Mouse (Mus musculus): ENCODE results near the gene Fbf1.

The Fbf1 gene

GRCm38 (mm10) chr11:116178411-116179121, 10.6 kb upstream of the Fbf1 start:
- no peak for DNase-seq

- no peak for DNase-seq
Measured at GRCm38 (mm10) chr11:116176010-116176409, 8.0 kb upstream of the Fbf1 start.

GRCm38 (mm10) chr11:116174775-116175448, 6.9 kb upstream of the Fbf1 start:
- no peak for DNase-seq

GRCm38 (mm10) chr11:116171959-116172358, 4.0 kb upstream of the Fbf1 start:
- no peak for DNase-seq

- no peak for DNase-seq
Measured at GRCm38 (mm10) chr11:116170003-116170800, 2.2 kb upstream of the Fbf1 start.

- no peak for DNase-seq
Measured at GRCm38 (mm10) chr11:116169214-116169613, 1.2 kb upstream of the Fbf1 start.

- no peak for DNase-seq
Measured at GRCm38 (mm10) chr11:116167232-116167631, 734 bp downstream of the Fbf1 start.

- no peak for DNase-seq
Measured at GRCm38 (mm10) chr11:116163002-116163401, 5.0 kb downstream of the Fbf1 start.

- DNase-seq, result peak in 1 of 2 experiments; percentile 25
Measured at GRCm38 (mm10) chr11:116162146-116162545, 5.8 kb downstream of the Fbf1 start.

GRCm38 (mm10) chr11:116161312-116161711, 6.7 kb downstream of the Fbf1 start:
- no peak for DNase-seq

- no peak for DNase-seq
Measured at GRCm38 (mm10) chr11:116150960-116151359, 17.0 kb downstream of the Fbf1 start.

GRCm38 (mm10) chr11:116149341-116149740, 18.6 kb downstream of the Fbf1 start:
- peak; percentile 43 to 53 for DNase-seq

- peak; percentile 67 to 73 for DNase-seq
Measured at GRCm38 (mm10) chr11:116148761-116149221, 19.2 kb downstream of the Fbf1 start.

- peak; percentile 59 to 64 for DNase-seq
Measured at GRCm38 (mm10) chr11:116146294-116146985, 21.5 kb downstream of the Fbf1 start.

- peak; percentile 60 to 62 for DNase-seq
Measured at GRCm38 (mm10) chr11:116145481-116146293, 22.3 kb downstream of the Fbf1 start.

- no peak for DNase-seq
Measured at GRCm38 (mm10) chr11:116143468-116143867, 24.5 kb downstream of the Fbf1 start.

- no peak for DNase-seq
Measured at GRCm38 (mm10) chr11:116142211-116142991, 25.6 kb downstream of the Fbf1 start.

GRCm38 (mm10) chr11:116138468-116139138, 29.4 kb downstream of the Fbf1 start, which contains the start of gene Mrpl38:
Gene Mrpl38, minus strand, starts transcription at chr11:116138868.
- peak; percentile 84 to 85 for DNase-seq

GRCm38 (mm10) chr11:116138096-116138467, 29.9 kb downstream of the Fbf1 start:
- DNase-seq, result no peak

GRCm38 (mm10) chr11:116134171-116134570, 33.8 kb downstream of the Fbf1 start:
- DNase-seq, result no peak

Data from cerebellum, postnatal 36 days (tissue).